Mouse (Mus musculus) ES-Bruce4 (cell line): ENCODE data around the gene Tenm4. TPM values are rescaled to one million over a fixed set of nuclear protein-coding genes. Genes with fewer than 3 reads are reported as not detected.

ENCODE experiments used
- H3K27ac ChIP-seq: 2 replicates; pipeline ENCODE4 v1.5.1; 2012; ENCODE audit warnings: low read length, inconsistent platforms; ENCODE audit not compliant: insufficient read depth
- H3K27me3 ChIP-seq: 2 replicates; pipeline ENCODE4 v1.6.1; 2012; ENCODE audit warnings: mild to moderate bottlenecking, low read length, inconsistent platforms; ENCODE audit not compliant: control insufficient read depth, poor library complexity, insufficient read depth, severe bottlenecking
- H3K36me3 ChIP-seq: 2 replicates; pipeline ENCODE4 v1.6.1; 2012; ENCODE audit warnings: inconsistent platforms, mild to moderate bottlenecking, low read length, moderate library complexity; ENCODE audit not compliant: control insufficient read depth, poor library complexity, insufficient read depth, severe bottlenecking
- H3K4me1 ChIP-seq: one replicate; pipeline ENCODE4 v1.8.1; 2011; ENCODE audit warnings: low read length; ENCODE audit not compliant: control insufficient read depth, insufficient read depth
- H3K4me3 ChIP-seq: 2 replicates; pipeline ENCODE4 v1.5.1; 2011; ENCODE audit warnings: low read depth, mild to moderate bottlenecking, low read length
- H3K9ac ChIP-seq: 2 replicates; pipeline ENCODE4 v1.6.1; 2012; ENCODE audit warnings: low read depth, mild to moderate bottlenecking, inconsistent platforms; ENCODE audit not compliant: poor library complexity, severe bottlenecking
- H3K9me3 ChIP-seq: replicated peaks from 2 replicates; pipeline ENCODE4 v1.6.1; 2012; ENCODE audit warnings: mild to moderate bottlenecking, low read length, inconsistent platforms; ENCODE audit not compliant: control insufficient read depth, poor library complexity, insufficient read depth, severe bottlenecking
- CTCF ChIP-seq: IDR thresholded peaks from one replicate; pipeline ENCODE4 v1.8.1; 2011; ENCODE audit warnings: low read depth, low read length
- EP300 ChIP-seq: IDR thresholded peaks from 2 replicates; pipeline ENCODE4 v1.6.1; 2011; ENCODE audit warnings: low read depth, low read length; ENCODE audit not compliant: insufficient read depth
- POLR2A ChIP-seq: IDR thresholded peaks from one replicate; pipeline ENCODE4 v1.8.1; 2011; ENCODE audit warnings: low read length; ENCODE audit not compliant: insufficient read depth
- polyA plus RNA-seq: library from polyadenylated mRNA; stranded (reverse); fragments of >200 nt; gene quantifications from 2 replicates; pipeline ENCODE4 v1.2.4, GENCODE M21; 2011; ENCODE audit warnings: low read depth; ENCODE audit not compliant: missing spikeins, insufficient read depth, insufficient read length

Tenm4 gene
- polyA plus RNA-seq, 1 experiment, result 4.8 TPM

DNA sequence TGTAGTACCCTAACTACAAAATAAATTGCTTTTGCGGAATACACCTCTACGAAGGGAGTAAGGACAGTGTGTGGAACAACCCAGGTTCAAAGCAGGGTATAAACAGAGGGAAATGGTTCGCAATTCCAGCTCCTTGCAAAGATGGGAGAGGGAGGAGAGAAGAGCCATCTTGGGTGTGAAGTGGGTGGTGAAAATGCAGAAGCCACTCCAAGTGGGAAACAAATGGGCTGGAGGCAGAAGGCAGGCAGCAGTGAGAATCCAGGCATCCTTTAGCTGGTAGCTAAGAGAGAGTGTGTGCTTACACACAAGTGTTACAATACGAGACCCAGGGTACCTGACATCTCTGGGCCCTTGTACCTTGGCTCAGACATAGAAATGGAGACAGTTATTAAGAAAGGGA lies 395.2 kb downstream of the Tenm4 start:
- peaks cover 3% of the 10 kb centered on the region for H3K4me1 ChIP-seq
- no peaks in the 10 kb centered on the region for H3K27me3 ChIP-seq
- H3K4me3 ChIP-seq, result no peak overlapping the region
- H3K9ac ChIP-seq, result no peak overlapping the region
- H3K27ac ChIP-seq, result no peak overlapping the region
- TF ChIP-seq CTCF (no peak), EP300 (no peak), POLR2A (no peak)
- H3K9me3 ChIP-seq, result no peaks in the 10 kb centered on the region
- no peaks in the 10 kb centered on the region for H3K36me3 ChIP-seq

GRCm38 (mm10) chr7:96568034-96568433 lies 397.0 kb downstream of the Tenm4 start:
- Histone ChIP-seq H3K27me3 (no peaks in the 10 kb centered on the region), H3K27ac (no peak overlapping the region), H3K4me1 (peaks cover under 1% of the 10 kb centered on the region), H3K9me3 (peaks cover 2% of the 10 kb centered on the region; the same call in 1 of the 2 replicates), H3K36me3 (no peaks in the 10 kb centered on the region), H3K9ac (no peak overlapping the region), H3K4me3 (no peak overlapping the region)
- TF ChIP-seq CTCF, result no peak
- no peak for TF ChIP-seq EP300
- TF ChIP-seq POLR2A, result no peak

GRCm38 (mm10) chr7:96570965-96571364 lies 399.9 kb downstream of the Tenm4 start:
- Histone ChIP-seq H3K4me1 (no peaks in the 10 kb centered on the region), H3K4me3 (no peak overlapping the region), H3K27ac (no peak overlapping the region), H3K27me3 (no peaks in the 10 kb centered on the region), H3K9me3 (peaks cover 4% of the 10 kb centered on the region; the same call in 1 of the 2 replicates), H3K36me3 (no peaks in the 10 kb centered on the region), H3K9ac (no peak overlapping the region)
- TF ChIP-seq EP300 (no peak), POLR2A (no peak), CTCF (no peak)

DNA sequence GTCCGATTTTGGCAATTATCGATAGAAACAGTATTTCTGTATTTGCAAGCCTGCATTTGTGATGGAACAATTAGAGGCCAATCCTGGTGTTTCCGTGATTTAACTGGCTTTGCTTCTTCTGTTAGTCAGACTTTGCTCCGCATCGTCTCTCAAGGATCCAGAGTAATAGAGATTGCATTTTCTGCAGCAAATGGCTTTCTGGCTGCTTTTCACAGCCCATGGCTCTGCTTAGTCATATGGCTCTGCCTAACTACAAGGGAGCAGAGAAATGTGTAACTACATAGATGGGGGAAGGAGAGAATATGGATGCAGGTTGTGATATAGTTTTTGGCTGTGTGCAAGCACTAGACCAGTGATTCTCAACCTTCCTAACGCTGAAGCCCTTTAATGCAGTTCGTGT lies 401.9 kb downstream of the Tenm4 start:
- Histone ChIP-seq H3K27me3 (no peaks in the 10 kb centered on the region), H3K36me3 (no peaks in the 10 kb centered on the region), H3K4me3 (no peak overlapping the region), H3K9ac (no peak overlapping the region), H3K9me3 (peaks cover 4% of the 10 kb centered on the region; the same call in 1 of the 2 replicates), H3K27ac (no peak overlapping the region), H3K4me1 (no peaks in the 10 kb centered on the region)
- no peak for TF ChIP-seq POLR2A
- no peak for TF ChIP-seq CTCF
- no peak for TF ChIP-seq EP300

DNA sequence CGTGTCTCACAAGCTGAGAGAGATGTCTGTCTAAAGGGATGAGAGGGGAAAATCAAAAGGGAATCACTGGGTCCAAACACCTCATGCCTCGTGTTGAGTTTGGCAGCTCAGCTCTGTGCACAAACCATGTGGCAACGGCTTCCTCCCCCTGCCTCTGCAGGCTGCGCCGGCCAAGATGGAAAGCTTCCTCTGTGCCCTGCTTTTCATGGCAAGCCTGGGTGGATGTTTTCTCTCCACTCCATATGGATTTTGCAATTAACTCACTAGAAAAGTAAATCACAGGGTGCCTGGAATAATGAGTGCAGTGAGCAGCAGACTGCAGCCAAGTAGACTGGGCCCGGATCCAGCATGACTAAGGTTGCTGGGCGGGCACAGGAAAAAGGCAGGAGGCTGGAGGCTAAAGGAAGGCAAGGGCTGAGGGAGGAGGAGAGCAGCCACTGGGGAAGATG lies 404.2 kb downstream of the Tenm4 start:
- peaks cover 4% of the 10 kb centered on the region; the same call in 1 of the 2 replicates for H3K9me3 ChIP-seq
- H3K4me1 ChIP-seq, result no peaks in the 10 kb centered on the region
- no peaks in the 10 kb centered on the region for H3K36me3 ChIP-seq
- no peak overlapping the region for H3K4me3 ChIP-seq
- TF ChIP-seq EP300 (no peak), POLR2A (no peak), CTCF (no peak)
- no peak overlapping the region for H3K27ac ChIP-seq
- no peak overlapping the region for H3K9ac ChIP-seq
- H3K27me3 ChIP-seq, result no peaks in the 10 kb centered on the region

DNA sequence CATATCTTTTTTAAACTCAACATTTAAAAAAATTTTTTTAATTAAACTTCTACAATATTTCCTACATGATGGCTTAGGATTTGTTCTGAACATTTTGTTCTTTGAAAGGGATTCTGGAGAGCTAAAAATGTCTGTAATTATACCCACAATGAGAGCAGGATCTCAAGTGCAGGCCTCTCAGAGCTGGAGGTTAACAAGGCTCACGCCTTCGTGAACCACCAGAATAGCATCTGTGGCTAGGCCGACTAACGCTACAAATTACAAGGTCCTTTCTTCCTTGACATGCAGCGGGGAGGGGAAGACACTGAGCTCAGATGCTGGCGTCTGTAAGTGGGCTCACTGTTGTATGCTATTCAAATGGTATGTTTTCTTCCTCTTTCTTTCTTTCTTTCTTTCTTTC lies 411.7 kb downstream of the Tenm4 start:
- no peak overlapping the region for H3K9ac ChIP-seq
- no peaks in the 10 kb centered on the region for H3K4me1 ChIP-seq
- no peak overlapping the region for H3K4me3 ChIP-seq
- H3K9me3 ChIP-seq, result no peaks in the 10 kb centered on the region
- no peak overlapping the region for H3K27ac ChIP-seq
- TF ChIP-seq EP300, result no peak
- no peak for TF ChIP-seq POLR2A
- TF ChIP-seq CTCF, result no peak
- no peaks in the 10 kb centered on the region for H3K27me3 ChIP-seq
- H3K36me3 ChIP-seq, result no peaks in the 10 kb centered on the region
